Mouse (Mus musculus): ENCODE measurements at regions not wholly inside any gene's neighbourhood (a gene's known extent, or its start where the extent isn't known, plus 50 kb on each side); places are given as distances from the start of the nearest gene placed in this dataset.
A peak's percentile ranks its signal among the peaks of the same experiment; 100 is the strongest.
"Not testable (repeated sequence)": the region's sequence is repeated elsewhere in the genome, so short reads cannot be mapped to it uniquely, and the experiment has no call there.

- no peak for DNase-seq (ENCODE audit: low spot score)
- WGBS: 44% methylated on average over 3 of the region's 3 CpGs
- H3K36me3 ChIP-seq (replicated peaks): no peaks in the 10 kb centered on the region
- no peak overlapping the region for H3K4me3 ChIP-seq
- no peak overlapping the region for H3K27ac ChIP-seq (replicated peaks)
- H3K4me1 ChIP-seq: peaks cover 43% of the 10 kb centered on the region
- H3K9me3 ChIP-seq: no peaks in the 10 kb centered on the region
- peaks cover 10% of the 10 kb centered on the region for H3K27me3 ChIP-seq (replicated peaks; ENCODE audit: low read depth, poor library complexity, severe bottlenecking)
Observed at GRCm38 (mm10) chr11:24301201-24301600, 223.3 kb downstream of the Bcl11a start.

GRCm38 (mm10) chr11:24305145-24305553 lies 227.3 kb downstream of the Bcl11a start:
- under 1% methylated on average over 17 of the region's 17 CpGs for WGBS
- H3K9me3 ChIP-seq: no peaks in the 10 kb centered on the region
- peak overlapping the region; percentile 54; the same call in 1 of the 2 replicates for H3K27ac ChIP-seq (replicated peaks)

GRCm38 (mm10) chr11:24305691-24306090 lies 227.8 kb downstream of the Bcl11a start:
- Histone ChIP-seq H3K27ac (replicated peaks) (peak overlapping the region; percentile 60), H3K9me3 (peaks cover 2% of the 10 kb centered on the region; the same call in 1 of the 2 replicates)
- WGBS: 4% methylated on average over 11 of the region's 11 CpGs

More at GRCm38 (mm10) chr11:24305145-24305553, 227.3 kb downstream of the Bcl11a start:
- peak; percentile 81 for DNase-seq (ENCODE audit: low spot score)
- Histone ChIP-seq H3K27me3 (replicated peaks; ENCODE audit: low read depth, poor library complexity, severe bottlenecking) (peaks cover 14% of the 10 kb centered on the region), H3K4me1 (peaks cover 47% of the 10 kb centered on the region), H3K4me3 (peak overlapping the region; percentile 51), H3K36me3 (replicated peaks) (no peaks in the 10 kb centered on the region)

GRCm38 (mm10) chr11:24306101-24306500 lies 228.2 kb downstream of the Bcl11a start:
- H3K4me3 ChIP-seq: peak overlapping the region; percentile 51
- no peak for DNase-seq (ENCODE audit: low spot score)
- H3K27me3 ChIP-seq (replicated peaks; ENCODE audit: low read depth, poor library complexity, severe bottlenecking): peaks cover 14% of the 10 kb centered on the region
- WGBS: 72% methylated on average over 2 of the region's 2 CpGs
- peaks cover 2% of the 10 kb centered on the region; the same call in 1 of the 2 replicates for H3K9me3 ChIP-seq
- H3K4me1 ChIP-seq: peaks cover 42% of the 10 kb centered on the region
- H3K27ac ChIP-seq (replicated peaks): peak overlapping the region; percentile 60
- no peaks in the 10 kb centered on the region for H3K36me3 ChIP-seq (replicated peaks)

More at GRCm38 (mm10) chr11:24305691-24306090, 227.8 kb downstream of the Bcl11a start:
- Histone ChIP-seq H3K4me3 (peak overlapping the region; percentile 51), H3K36me3 (replicated peaks) (no peaks in the 10 kb centered on the region), H3K4me1 (peaks cover 43% of the 10 kb centered on the region), H3K27me3 (replicated peaks; ENCODE audit: low read depth, poor library complexity, severe bottlenecking) (peaks cover 14% of the 10 kb centered on the region)
- peak; percentile 71 for DNase-seq (ENCODE audit: low spot score)

- H3K27ac ChIP-seq (replicated peaks): peak overlapping the region; percentile 73
Observed at GRCm38 (mm10) chr11:24307601-24308252, 229.9 kb downstream of the Bcl11a start.

GRCm38 (mm10) chr11:24308253-24308633 lies 230.4 kb downstream of the Bcl11a start:
- DNase-seq (ENCODE audit: low spot score): no peak
- Histone ChIP-seq H3K4me3 (no peak overlapping the region), H3K9me3 (peaks cover 2% of the 10 kb centered on the region; the same call in 1 of the 2 replicates), H3K36me3 (replicated peaks) (no peaks in the 10 kb centered on the region), H3K27ac (replicated peaks) (peak overlapping the region; percentile 73), H3K27me3 (replicated peaks; ENCODE audit: low read depth, poor library complexity, severe bottlenecking) (peaks cover 14% of the 10 kb centered on the region), H3K4me1 (peaks cover 43% of the 10 kb centered on the region)
- 10% methylated on average over 1 of the region's 1 CpGs for WGBS

More at GRCm38 (mm10) chr11:24307601-24308252, 229.9 kb downstream of the Bcl11a start:
- peak; percentile 62 for DNase-seq (ENCODE audit: low spot score)
- Histone ChIP-seq H3K9me3 (peaks cover 2% of the 10 kb centered on the region; the same call in 1 of the 2 replicates), H3K36me3 (replicated peaks) (no peaks in the 10 kb centered on the region), H3K4me1 (peaks cover 39% of the 10 kb centered on the region), H3K4me3 (no peak overlapping the region), H3K27me3 (replicated peaks; ENCODE audit: low read depth, poor library complexity, severe bottlenecking) (peaks cover 14% of the 10 kb centered on the region)
- WGBS: 19% methylated on average over 6 of the region's 6 CpGs

- DNase-seq (ENCODE audit: low spot score): no peak
- Histone ChIP-seq H3K9me3 (peaks cover 2% of the 10 kb centered on the region; the same call in 1 of the 2 replicates), H3K4me1 (peaks cover 19% of the 10 kb centered on the region), H3K27ac (replicated peaks) (no peak overlapping the region), H3K4me3 (no peak overlapping the region), H3K36me3 (replicated peaks) (no peaks in the 10 kb centered on the region), H3K27me3 (replicated peaks; ENCODE audit: low read depth, poor library complexity, severe bottlenecking) (no peaks in the 10 kb centered on the region)
- 86% methylated on average over 1 of the region's 1 CpGs for WGBS
Observed at GRCm38 (mm10) chr11:24314046-24314445, 236.2 kb downstream of the Bcl11a start.

GRCm38 (mm10) chr11:24315582-24315981 lies 237.7 kb downstream of the Bcl11a start:
- H3K4me1 ChIP-seq: peaks cover 19% of the 10 kb centered on the region
- 87% methylated on average over 3 of the region's 3 CpGs for WGBS
- H3K4me3 ChIP-seq: no peak overlapping the region
- no peaks in the 10 kb centered on the region for H3K27me3 ChIP-seq (replicated peaks; ENCODE audit: low read depth, poor library complexity, severe bottlenecking)
- H3K36me3 ChIP-seq (replicated peaks): no peaks in the 10 kb centered on the region
- H3K9me3 ChIP-seq: no peaks in the 10 kb centered on the region
- DNase-seq (ENCODE audit: low spot score): no peak
- no peak overlapping the region for H3K27ac ChIP-seq (replicated peaks)

GRCm38 (mm10) chr11:24316198-24316597 lies 238.3 kb downstream of the Bcl11a start:
- 78% methylated on average over 4 of the region's 4 CpGs for WGBS
- no peaks in the 10 kb centered on the region for H3K9me3 ChIP-seq
- no peaks in the 10 kb centered on the region for H3K27me3 ChIP-seq (replicated peaks; ENCODE audit: low read depth, poor library complexity, severe bottlenecking)
- DNase-seq (ENCODE audit: low spot score): no peak
- peaks cover 19% of the 10 kb centered on the region for H3K4me1 ChIP-seq
- no peak overlapping the region for H3K27ac ChIP-seq (replicated peaks)
- no peaks in the 10 kb centered on the region for H3K36me3 ChIP-seq (replicated peaks)
- H3K4me3 ChIP-seq: no peak overlapping the region

- Histone ChIP-seq H3K4me1 (peaks cover 16% of the 10 kb centered on the region), H3K27ac (replicated peaks) (no peak overlapping the region), H3K27me3 (replicated peaks; ENCODE audit: low read depth, poor library complexity, severe bottlenecking) (no peaks in the 10 kb centered on the region), H3K36me3 (replicated peaks) (no peaks in the 10 kb centered on the region), H3K4me3 (no peak overlapping the region), H3K9me3 (no peaks in the 10 kb centered on the region)
- 83% methylated on average over 2 of the region's 2 CpGs for WGBS
- DNase-seq (ENCODE audit: low spot score): no peak
Observed at GRCm38 (mm10) chr11:24317989-24318735, 240.3 kb downstream of the Bcl11a start.

- WGBS: 88% methylated on average over 3 of the region's 3 CpGs
- Histone ChIP-seq H3K4me1 (peaks cover 5% of the 10 kb centered on the region; the same call in 1 of the 2 replicates), H3K27me3 (replicated peaks; ENCODE audit: low read depth, poor library complexity, severe bottlenecking) (no peaks in the 10 kb centered on the region), H3K4me3 (no peak overlapping the region), H3K27ac (replicated peaks) (no peak overlapping the region), H3K36me3 (replicated peaks) (no peaks in the 10 kb centered on the region), H3K9me3 (no peaks in the 10 kb centered on the region)
- DNase-seq (ENCODE audit: low spot score): no peak
Observed at GRCm38 (mm10) chr11:24319222-24319621, 241.4 kb downstream of the Bcl11a start.

GRCm38 (mm10) chr11:24322412-24322811 lies 244.6 kb downstream of the Bcl11a start:
- WGBS: 92% methylated on average over 5 of the region's 5 CpGs
- not testable (repeated sequence) for H3K4me3 ChIP-seq; H3K27me3 ChIP-seq (replicated peaks; ENCODE audit: low read depth, poor library complexity, severe bottlenecking); H3K36me3 ChIP-seq (replicated peaks); DNase-seq (ENCODE audit: low spot score); H3K27ac ChIP-seq (replicated peaks); H3K9me3 ChIP-seq; H3K4me1 ChIP-seq

All from embryonic facial prominence, embryonic 10.5 days (tissue).